Mouse (Mus musculus): ENCODE measurements around the gene Wasf1.
A peak's percentile ranks its signal among the peaks of the same experiment; 100 is the strongest.

Gene Wasf1

GRCm38 (mm10) chr10:40889146-40889545 is 5.9 kb downstream of the Wasf1 start:
- DNase-seq (ENCODE audit: extremely low read depth, low read depth), result no peak

DNA sequence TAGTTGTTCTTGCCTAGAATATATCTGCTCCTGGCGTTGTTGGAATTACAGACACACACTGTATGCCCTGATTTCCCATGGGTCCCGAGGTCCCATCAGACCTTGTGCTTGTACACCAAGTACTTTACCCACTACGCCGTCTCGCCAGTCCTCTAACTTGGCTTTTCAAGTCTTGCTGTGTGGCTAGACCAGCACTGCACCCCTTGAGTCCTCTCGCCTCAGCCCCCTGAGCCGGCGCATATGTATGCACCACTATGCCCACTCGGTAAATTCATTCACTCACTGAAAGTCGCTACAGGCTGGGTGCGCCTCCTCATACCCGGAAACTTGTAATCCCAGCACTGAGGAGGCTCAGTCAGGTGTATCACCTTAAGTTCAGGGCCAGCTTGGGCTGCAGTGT is 12.5 kb downstream of the Wasf1 start:
- no peak for DNase-seq (ENCODE audit: extremely low read depth, low read depth)

DNA sequence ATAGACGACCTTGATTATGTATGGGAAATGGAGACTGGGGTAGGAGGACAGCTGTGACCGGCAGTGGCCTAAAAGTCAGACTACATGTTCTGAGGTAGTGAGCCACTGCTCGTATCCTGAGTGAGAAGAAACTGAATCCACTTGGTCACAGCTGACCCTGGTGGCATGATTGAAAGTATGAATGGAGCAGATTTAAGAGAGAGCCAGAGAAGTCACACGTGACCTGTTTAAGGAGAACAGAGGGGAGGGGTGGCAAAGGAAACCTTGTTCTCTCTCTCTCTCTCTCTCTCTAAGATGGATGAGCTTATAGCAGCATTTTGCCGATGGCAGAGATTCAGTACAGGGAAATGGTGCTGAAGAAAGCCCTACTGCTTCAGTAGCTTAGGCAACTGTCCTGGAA is 13.4 kb downstream of the Wasf1 start:
- DNase-seq (ENCODE audit: extremely low read depth, low read depth), result no peak

GRCm38 (mm10) chr10:40901786-40902185 is 18.5 kb downstream of the Wasf1 start:
- DNase-seq (ENCODE audit: extremely low read depth, low read depth), result no peak

GRCm38 (mm10) chr10:40906131-40906530 is 22.9 kb downstream of the Wasf1 start:
- no peak for DNase-seq (ENCODE audit: extremely low read depth, low read depth)

- DNase-seq (ENCODE audit: extremely low read depth, low read depth), result no peak
These were observed 23.5 kb downstream of the Wasf1 start for GRCm38 (mm10) chr10:40906802-40907201.

DNA sequence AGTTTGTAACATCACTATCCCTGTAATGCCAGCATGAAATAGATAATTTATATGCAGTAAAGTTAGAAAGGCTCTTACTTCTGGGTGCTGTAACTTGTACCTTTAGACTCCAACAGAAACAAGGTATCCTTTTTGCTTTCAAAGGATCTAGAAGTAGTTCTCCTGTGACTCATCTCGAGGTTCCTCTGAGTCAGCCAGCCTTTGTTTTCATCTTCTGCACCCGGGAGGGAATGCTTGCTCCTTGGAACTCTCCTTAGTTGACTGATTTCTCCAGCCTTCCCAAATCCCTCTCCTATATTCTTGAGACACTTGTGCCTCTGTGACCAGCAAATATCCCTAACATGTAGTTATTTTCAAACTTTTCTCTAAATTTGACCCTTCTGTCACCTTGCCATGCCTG is 25.3 kb downstream of the Wasf1 start:
- DNase-seq (ENCODE audit: extremely low read depth, low read depth), result no peak

DNA sequence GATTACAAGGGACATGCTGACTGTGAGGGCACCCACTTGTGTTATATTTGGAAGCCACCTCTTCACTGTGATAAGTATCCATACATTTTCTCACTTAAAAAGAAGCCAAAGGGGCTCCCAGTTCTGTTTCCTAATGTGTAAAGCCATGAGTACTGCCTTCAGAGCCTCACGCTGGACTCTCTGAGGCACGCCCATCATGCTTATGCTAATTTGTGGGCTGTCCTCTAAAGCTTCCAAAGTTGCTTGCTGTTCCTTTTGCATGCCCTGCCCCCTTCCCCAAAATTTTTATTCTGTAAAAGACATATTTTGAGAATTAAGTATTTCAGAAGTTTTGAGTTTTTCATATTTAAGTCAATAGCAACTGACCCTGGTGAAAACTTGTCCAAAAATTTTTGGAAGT is 27.5 kb downstream of the Wasf1 start:
- DNase-seq (ENCODE audit: extremely low read depth, low read depth), result no peak

- no peak for DNase-seq (ENCODE audit: extremely low read depth, low read depth)
These were observed 32.0 kb downstream of the Wasf1 start for GRCm38 (mm10) chr10:40915240-40915639.

DNA sequence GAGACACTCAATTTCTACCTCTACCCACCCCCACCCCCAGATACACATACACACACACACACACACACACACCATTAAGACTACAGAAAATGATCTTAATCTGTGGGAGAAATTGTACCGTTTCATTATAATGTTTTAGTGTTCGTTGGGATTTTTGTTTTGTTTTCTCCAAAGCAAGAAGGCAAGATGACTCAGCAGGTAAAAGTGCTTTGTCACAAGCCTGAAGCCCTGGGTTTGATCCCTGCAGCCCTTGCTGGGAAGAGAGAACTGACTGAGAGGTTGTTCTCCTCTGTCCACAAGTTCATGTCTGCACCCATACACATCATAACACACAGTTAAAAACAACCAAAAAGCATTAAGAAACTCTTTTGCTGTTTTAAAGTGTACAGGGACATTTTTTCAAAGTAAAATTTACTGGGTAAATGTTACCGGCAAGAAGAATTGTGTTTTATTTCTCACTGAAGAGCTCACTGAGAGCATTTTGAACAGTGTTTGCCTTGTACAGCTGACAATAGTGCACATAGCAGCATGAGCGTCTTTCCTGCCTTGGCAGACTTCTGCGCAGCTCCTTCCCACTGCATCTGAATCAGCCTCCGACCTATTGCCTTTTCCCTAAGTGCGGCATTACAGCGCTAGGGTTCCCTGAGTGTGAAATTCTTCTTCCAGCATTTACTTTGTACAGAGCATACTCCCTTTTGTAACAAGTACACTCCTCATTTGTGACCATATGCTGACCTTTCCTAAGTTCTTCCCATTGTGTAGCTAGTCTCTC is 35.6 kb downstream of the Wasf1 start:
- peak; percentile 12 for DNase-seq (ENCODE audit: extremely low read depth, low read depth)

GRCm38 (mm10) chr10:40919464-40919863 is 36.2 kb downstream of the Wasf1 start:
- DNase-seq (ENCODE audit: extremely low read depth, low read depth), result no peak

- no peak for DNase-seq (ENCODE audit: extremely low read depth, low read depth)
These were observed 49.7 kb downstream of the Wasf1 start for GRCm38 (mm10) chr10:40932995-40933394.

DNA sequence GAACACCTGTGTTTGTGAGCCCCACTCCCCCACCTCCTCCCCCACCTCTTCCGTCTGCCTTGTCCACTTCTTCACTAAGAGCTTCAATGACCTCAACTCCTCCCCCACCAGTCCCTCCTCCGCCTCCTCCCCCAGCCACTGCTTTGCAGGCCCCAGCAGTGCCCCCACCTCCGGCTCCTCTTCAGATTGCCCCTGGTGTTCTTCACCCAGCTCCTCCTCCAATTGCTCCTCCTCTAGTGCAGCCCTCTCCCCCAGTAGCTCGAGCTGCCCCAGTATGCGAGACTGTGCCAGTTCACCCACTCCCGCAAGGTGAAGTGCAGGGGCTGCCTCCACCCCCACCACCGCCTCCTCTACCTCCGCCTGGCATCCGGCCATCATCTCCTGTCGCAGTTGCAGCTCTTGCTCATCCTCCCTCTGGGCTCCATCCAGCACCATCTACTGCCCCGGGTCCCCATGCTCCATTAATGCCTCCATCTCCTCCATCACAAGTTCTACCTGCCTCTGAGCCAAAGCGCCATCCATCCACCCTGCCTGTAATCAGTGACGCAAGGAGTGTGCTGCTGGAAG is 53.0 kb downstream of the Wasf1 start:
- DNase-seq (ENCODE audit: extremely low read depth, low read depth), result no peak

DNA sequence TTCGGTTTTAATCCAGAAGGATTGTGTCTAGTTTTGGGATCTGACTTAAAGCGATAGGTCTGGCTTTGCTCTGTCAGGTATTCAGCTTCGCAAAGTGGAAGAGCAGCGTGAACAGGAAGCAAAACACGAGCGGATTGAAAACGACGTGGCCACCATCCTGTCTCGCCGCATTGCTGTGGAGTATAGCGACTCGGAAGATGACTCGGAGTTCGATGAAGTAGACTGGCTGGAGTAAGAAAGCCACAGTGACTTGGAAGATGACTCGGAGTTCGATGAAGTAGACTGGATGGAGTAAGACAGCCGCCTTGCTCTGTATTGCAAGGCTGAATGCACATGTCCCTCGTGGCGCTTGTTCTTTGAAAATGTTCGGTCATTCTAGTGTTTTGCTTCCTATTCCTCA is 54.3 kb downstream of the Wasf1 start:
- DNase-seq (ENCODE audit: extremely low read depth, low read depth), result no peak

DNA sequence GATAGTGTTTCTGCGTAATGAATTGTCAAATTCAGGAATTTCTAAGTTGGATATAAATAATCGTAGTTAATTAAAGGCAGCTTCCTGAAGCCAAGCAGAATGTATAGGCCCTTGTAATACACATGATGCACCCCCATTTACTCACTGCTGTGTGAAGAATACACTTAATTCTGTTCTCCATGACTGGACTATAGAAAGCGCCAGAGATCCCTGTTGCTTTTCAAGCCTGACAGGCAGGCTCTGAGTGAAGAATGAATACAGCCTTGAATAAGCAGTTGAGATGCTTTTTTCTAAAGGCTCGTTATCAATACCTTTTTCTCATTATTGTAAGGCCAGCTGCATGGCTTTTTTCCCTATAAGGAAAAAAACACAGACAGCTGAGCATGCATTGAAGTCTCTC is 59.4 kb downstream of the Wasf1 start:
- DNase-seq (ENCODE audit: extremely low read depth, low read depth), result no peak

GRCm38 (mm10) chr10:40950176-40950575 is 66.9 kb downstream of the Wasf1 start:
- DNase-seq (ENCODE audit: extremely low read depth, low read depth), result no peak

- no peak for DNase-seq (ENCODE audit: extremely low read depth, low read depth)
These were observed 72.9 kb downstream of the Wasf1 start for GRCm38 (mm10) chr10:40956206-40956605.

DNA sequence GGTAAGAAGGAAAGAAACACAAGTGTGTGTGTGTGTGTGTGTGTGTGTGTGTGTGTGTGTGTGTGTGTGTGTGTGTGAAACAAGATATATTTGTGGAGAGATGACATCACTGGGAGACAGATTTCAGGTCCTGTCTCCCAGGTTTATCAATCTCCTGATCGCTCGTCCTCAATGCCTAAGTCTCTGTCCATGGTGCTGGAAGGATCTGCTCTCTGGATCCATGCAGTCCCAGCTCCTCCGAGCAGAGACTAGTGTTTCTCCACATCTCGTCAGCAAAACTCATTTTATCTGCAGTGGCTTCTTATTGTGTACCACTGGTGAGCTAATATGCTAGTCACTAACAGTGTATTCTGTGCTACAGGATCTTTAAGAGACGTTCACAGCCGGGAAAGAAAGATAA is 78.1 kb downstream of the Wasf1 start:
- DNase-seq (ENCODE audit: extremely low read depth, low read depth), result peak; percentile 6

GRCm38 (mm10) chr10:40962008-40962407 is 78.7 kb downstream of the Wasf1 start:
- DNase-seq (ENCODE audit: extremely low read depth, low read depth), result no peak

DNA sequence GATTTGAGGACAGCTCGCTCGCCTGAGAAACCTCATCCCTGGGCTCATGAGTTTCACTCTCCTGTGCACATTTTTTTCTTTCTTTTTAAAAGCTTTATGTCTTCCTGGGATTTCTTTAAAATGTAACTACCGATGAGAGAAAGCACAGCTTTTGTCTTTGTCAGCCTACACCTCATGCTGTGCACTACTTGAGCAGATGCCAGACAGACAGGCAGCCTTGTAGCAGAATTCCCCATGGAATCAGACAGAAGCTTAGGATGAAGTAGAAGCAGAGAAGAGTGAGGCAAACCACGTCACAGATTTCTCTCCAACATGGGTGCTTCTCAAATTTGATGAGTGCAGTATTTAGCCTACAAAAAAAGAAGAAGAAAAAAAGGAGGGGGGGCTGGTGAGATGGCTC is 81.3 kb downstream of the Wasf1 start:
- DNase-seq (ENCODE audit: extremely low read depth, low read depth), result no peak

GRCm38 (mm10) chr10:40968551-40968950 is 85.3 kb downstream of the Wasf1 start:
- DNase-seq (ENCODE audit: extremely low read depth, low read depth), result no peak

- no peak for DNase-seq (ENCODE audit: extremely low read depth, low read depth)
These were observed 86.2 kb downstream of the Wasf1 start for GRCm38 (mm10) chr10:40969372-40970033.
